Mouse (Mus musculus) stomach, postnatal 0 days (tissue): ENCODE data around the gene Gm10803. TPM values are rescaled to one million over a fixed set of nuclear protein-coding genes. Genes with fewer than 3 reads are reported as not detected.

Experiments
- ATAC-seq: fragments of 200-750 bp; cut with Nextera tagmentation; 2 replicates; pipeline ENCODE4 v1.8.0; 2017; ENCODE audit not compliant: low FRiP score, low TSS enrichment
- DNase-seq: peaks from one replicate; pipeline ENCODE4 v3.0.0-alpha.2; 2016; ENCODE audit warnings: low spot score
- H3K27ac ChIP-seq: fragments of 300-500 bp; sonication (generic); replicated peaks from 2 replicates; pipeline ENCODE4 v1.5.1; 2014; ENCODE audit warnings: mild to moderate bottlenecking, control low read depth
- H3K27me3 ChIP-seq: fragments of 300-500 bp; sonication (generic); 2 replicates; pipeline ENCODE4 v1.6.1; 2014; ENCODE audit warnings: low read length; ENCODE audit not compliant: control insufficient read depth, insufficient read depth
- H3K36me3 ChIP-seq: fragments of 300-500 bp; sonication (generic); 2 replicates; pipeline ENCODE4 v1.6.1; 2014; ENCODE audit warnings: low read length, mixed read lengths; ENCODE audit not compliant: control insufficient read depth, insufficient read depth
- H3K4me1 ChIP-seq: fragments of 300-500 bp; sonication (generic); replicated peaks from 2 replicates; pipeline ENCODE4 v1.6.1; 2014; ENCODE audit warnings: antibody characterized with exemption; ENCODE audit not compliant: control insufficient read depth, insufficient read depth
- H3K4me2 ChIP-seq: fragments of 300-500 bp; sonication (generic); replicated peaks from 2 replicates; pipeline ENCODE4 v1.6.1; 2014; ENCODE audit warnings: low read depth, mild to moderate bottlenecking, control low read depth, moderate library complexity
- H3K4me3 ChIP-seq: fragments of 300-500 bp; sonication (generic); 2 replicates; pipeline ENCODE4 v1.5.1; 2014; ENCODE audit warnings: low read depth, low read length, control low read depth
- H3K9ac ChIP-seq: fragments of 300-500 bp; sonication (generic); 2 replicates; pipeline ENCODE4 v1.6.1; 2014; ENCODE audit warnings: mild to moderate bottlenecking, low read length, control low read depth, mixed read lengths
- H3K9me3 ChIP-seq: fragments of 300-500 bp; sonication (generic); 2 replicates; pipeline ENCODE4 v1.6.1; 2016; ENCODE audit warnings: low read length; ENCODE audit not compliant: control insufficient read depth
- CTCF ChIP-seq: IDR thresholded peaks from 2 replicates; pipeline ENCODE4 v1.5.1; 2016; ENCODE audit warnings: antibody characterized with exemption, low read depth, mild to moderate bottlenecking, moderate library complexity
- EP300 ChIP-seq: optimal IDR thresholded peaks from 2 replicates; pipeline ENCODE3; 2016; ENCODE audit warnings: antibody characterized with exemption
- WGBS: fragments of 180-500 bp; shearing (Covaris S2); extraction: QIAGEN DNeasy Blood & Tissue Kit; methylation state at CpG from one replicate; pipeline ENCODE4 v1.1.7; 2014; 5-methylcytosine and 5-hydroxymethylcytosine counted together
- polyA plus RNA-seq: library from polyadenylated mRNA; unstranded; fragments of >200 nt; fragmentation: Nextera tagmentation; extraction: Ambion mirVana; gene quantifications from 2 replicates; pipeline ENCODE4 v1.2.1, GENCODE M21; 2015

Gm10803 gene
- polyA plus RNA-seq, 1 experiment from 2014 or later: not detected

- TF ChIP-seq CTCF (no peak), EP300 (no peak)
- DNase-seq (no peak), ATAC-seq (no peak)
- 64% methylated on average over 10 of the region's 10 CpGs for WGBS
- Histone ChIP-seq H3K9me3 (no peaks in the 10 kb centered on the region), H3K9ac (no peak overlapping the region), H3K4me3 (no peak overlapping the region), H3K27ac (no peak overlapping the region), H3K4me1 (no peaks in the 10 kb centered on the region), H3K4me2 (no peak overlapping the region), H3K36me3 (no peaks in the 10 kb centered on the region), H3K27me3 (no peaks in the 10 kb centered on the region)
Observed at GRCm38 (mm10) chr2:93593121-93593520, 32.8 kb downstream of the Gm10803 start.

DNA sequence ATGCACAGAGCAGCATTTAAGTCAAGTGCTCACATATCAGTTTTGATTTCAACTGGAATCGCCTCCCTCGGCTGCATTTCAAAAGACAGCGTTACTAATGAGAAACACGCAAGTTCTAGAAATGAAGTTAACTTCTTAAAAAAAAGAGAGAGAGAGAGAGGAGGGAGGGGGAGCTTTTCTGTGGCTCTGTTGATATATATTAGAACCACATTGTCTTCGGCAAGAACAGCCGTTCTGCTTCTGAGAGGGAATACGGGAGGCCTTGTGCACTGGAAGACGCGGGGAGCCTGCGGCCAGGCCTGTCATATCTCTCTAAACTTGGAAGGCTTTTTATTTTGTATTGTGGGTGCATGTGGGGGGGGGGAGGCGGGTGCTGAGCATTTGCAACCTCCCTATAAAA lies 36.8 kb downstream of the Gm10803 start:
- H3K4me1 ChIP-seq: no peaks in the 10 kb centered on the region
- DNase-seq: no peak
- no peak for ATAC-seq

DNA sequence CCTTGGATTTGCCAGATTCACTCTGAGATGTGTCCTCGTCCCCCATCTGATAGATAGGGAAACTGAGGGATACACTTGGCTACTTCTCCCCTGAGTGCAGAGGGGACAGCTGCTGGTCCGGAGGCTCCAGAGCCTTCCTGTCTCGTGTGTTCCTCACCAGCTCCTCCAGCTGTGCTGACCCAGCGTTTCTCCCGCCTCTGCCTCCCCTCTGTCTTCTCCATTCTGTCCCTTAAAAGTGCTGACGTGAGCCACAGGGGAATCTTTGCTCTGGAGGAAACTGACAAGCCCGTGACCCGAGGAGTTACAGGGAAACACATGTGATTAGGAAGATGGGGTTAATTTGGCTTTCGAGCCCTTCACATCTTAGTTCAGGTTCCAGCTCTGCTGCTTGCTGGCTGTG lies 39.4 kb downstream of the Gm10803 start:
- H3K4me2 ChIP-seq: no peak overlapping the region
- no peak overlapping the region for H3K9ac ChIP-seq
- ATAC-seq (no peak), DNase-seq (no peak)
- H3K9me3 ChIP-seq: no peaks in the 10 kb centered on the region
- no peak overlapping the region for H3K27ac ChIP-seq
- no peaks in the 10 kb centered on the region for H3K27me3 ChIP-seq
- no peak for TF ChIP-seq EP300
- TF ChIP-seq CTCF: no peak
- WGBS: 65% methylated on average over 9 of the region's 9 CpGs
- H3K4me3 ChIP-seq: no peak overlapping the region
- H3K4me1 ChIP-seq: no peaks in the 10 kb centered on the region
- H3K36me3 ChIP-seq: no peaks in the 10 kb centered on the region

More for the DNA sequence above, 36.8 kb downstream of the Gm10803 start:
- Histone ChIP-seq H3K27ac (no peak overlapping the region), H3K36me3 (no peaks in the 10 kb centered on the region), H3K4me2 (no peak overlapping the region), H3K9ac (no peak overlapping the region), H3K4me3 (no peak overlapping the region), H3K9me3 (no peaks in the 10 kb centered on the region), H3K27me3 (no peaks in the 10 kb centered on the region)
- no peak for TF ChIP-seq CTCF
- TF ChIP-seq EP300: no peak
- 61% methylated on average over 11 of the region's 11 CpGs for WGBS

DNA sequence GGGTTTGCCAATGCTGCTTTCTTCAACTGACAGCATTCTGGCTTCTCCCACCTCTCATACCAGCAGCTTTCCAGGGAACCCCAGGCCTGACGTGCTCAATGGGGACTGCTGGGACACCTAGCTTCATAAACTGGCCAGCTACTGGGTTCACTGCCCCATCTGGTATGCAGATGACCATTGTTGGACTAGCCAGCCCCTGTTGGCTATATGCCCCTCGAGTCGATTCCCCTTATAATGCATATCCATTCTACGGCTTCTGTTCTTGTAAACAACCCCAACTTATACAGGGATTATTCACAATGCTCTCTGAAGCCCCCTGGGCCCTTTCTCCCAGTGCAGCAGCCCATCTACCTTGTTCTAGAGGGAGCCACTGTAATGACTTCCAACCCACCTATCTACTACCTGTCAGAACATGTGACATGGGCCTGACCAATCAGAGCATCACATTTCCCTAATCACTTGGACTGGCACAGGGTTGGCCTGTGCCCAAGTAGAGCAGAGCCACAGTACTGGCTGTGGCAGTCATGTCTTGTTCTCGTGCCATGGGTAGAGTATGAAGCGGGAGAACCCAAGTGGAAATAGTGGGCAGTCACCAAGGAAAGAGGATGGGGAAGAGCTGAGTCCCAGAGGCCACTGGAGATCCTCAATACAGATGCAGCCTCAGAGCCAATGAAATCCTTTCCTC lies 44.4 kb downstream of the Gm10803 start:
- H3K9me3 ChIP-seq: no peaks in the 10 kb centered on the region
- no peak overlapping the region for H3K4me2 ChIP-seq
- DNase-seq: no peak
- no peaks in the 10 kb centered on the region for H3K36me3 ChIP-seq
- no peak for ATAC-seq
- no peak overlapping the region for H3K9ac ChIP-seq
- H3K27ac ChIP-seq: no peak overlapping the region
- H3K27me3 ChIP-seq: no peaks in the 10 kb centered on the region
- no peak for TF ChIP-seq CTCF
- 79% methylated on average over 6 of the region's 6 CpGs for WGBS
- no peak overlapping the region for H3K4me3 ChIP-seq
- H3K4me1 ChIP-seq: no peaks in the 10 kb centered on the region

DNA sequence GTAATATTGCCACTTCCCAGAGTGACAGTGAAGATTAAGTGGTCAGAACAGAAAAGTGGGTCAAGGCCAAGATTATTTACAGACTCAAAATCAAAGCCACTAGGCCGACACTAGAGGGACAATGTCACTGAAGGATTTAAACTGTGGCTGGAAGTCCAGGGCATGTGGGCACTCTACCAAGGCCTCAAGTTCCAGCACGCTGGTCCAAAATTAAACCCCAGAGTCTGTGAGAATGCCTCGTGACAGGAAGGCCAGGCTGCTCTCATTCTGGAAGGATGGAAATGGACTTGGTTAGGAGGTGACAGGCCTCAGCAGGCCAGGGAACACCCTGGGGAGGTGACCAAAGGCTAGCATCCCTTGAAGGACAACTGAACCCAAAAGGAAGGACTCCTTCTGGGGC lies 48.4 kb downstream of the Gm10803 start:
- WGBS: 67% methylated on average over 3 of the region's 3 CpGs

GRCm38 (mm10) chr2:93613020-93613419 lies 52.7 kb downstream of the Gm10803 start:
- TF ChIP-seq CTCF (no peak), EP300 (no peak)
- no peak for ATAC-seq
- H3K27me3 ChIP-seq: peaks cover 6% of the 10 kb centered on the region; the same call in 1 of the 2 replicates
- H3K9ac ChIP-seq: no peak overlapping the region
- no peaks in the 10 kb centered on the region for H3K36me3 ChIP-seq
- H3K9me3 ChIP-seq: no peaks in the 10 kb centered on the region
- no peak overlapping the region for H3K4me3 ChIP-seq
- no peak for DNase-seq
- H3K4me1 ChIP-seq: no peaks in the 10 kb centered on the region
- no peak overlapping the region for H3K27ac ChIP-seq
- no peak overlapping the region for H3K4me2 ChIP-seq
- 76% methylated on average over 7 of the region's 7 CpGs for WGBS

More for the DNA sequence above, 48.4 kb downstream of the Gm10803 start:
- DNase-seq (no peak), ATAC-seq (no peak)
- no peak overlapping the region for H3K4me2 ChIP-seq
- no peaks in the 10 kb centered on the region for H3K27me3 ChIP-seq
- TF ChIP-seq EP300 (no peak), CTCF (no peak)
- H3K36me3 ChIP-seq: no peaks in the 10 kb centered on the region
- no peak overlapping the region for H3K9ac ChIP-seq
- no peak overlapping the region for H3K4me3 ChIP-seq
- H3K27ac ChIP-seq: no peak overlapping the region
- no peaks in the 10 kb centered on the region for H3K9me3 ChIP-seq
- no peaks in the 10 kb centered on the region for H3K4me1 ChIP-seq

Other genes starting within 250 kb of the Gm10803 start
- gene Tspan18, start 226.1 kb upstream of the Gm10803 start, polyA plus RNA-seq: 8.2 and 8.7 TPM in 2 replicates
- 93.5 and 105 TPM in 2 replicates for gene Cd82, start 97.4 kb upstream of the Gm10803 start, polyA plus RNA-seq
- gene Alx4, start 81.8 kb downstream of the Gm10803 start, polyA plus RNA-seq: 0.05 and 0.06 TPM in 2 replicates